Mouse (Mus musculus): ENCODE data around the gene Sprn.

DNA sequence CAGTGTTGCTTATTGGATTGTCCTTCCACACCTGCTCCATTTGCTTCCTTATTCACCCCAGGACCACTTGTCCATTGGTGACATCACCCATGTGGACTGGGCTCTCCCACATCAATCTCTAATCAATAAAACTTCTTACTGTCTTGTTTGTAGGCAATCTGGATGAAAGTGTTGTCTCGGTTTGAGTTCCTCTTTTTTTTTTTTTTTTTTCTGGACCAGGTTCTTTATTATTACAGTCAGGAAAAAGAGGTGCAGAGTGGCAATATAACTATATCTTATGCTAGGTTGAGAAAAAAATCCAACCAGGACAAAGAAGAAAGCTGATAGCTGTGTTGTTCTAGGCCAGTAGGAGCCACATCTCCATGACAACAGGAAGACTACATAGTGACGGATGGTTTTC is 26.0 kb upstream of the Sprn start:
- no peak for TF ChIP-seq CTCF (conservative IDR thresholded peaks at IDR 0.05; ENCODE audit: low read length)
- TF ChIP-seq NANOG (IDR thresholded peaks at IDR 0.05; ENCODE audit: borderline replicate concordance, low read length) = no peak

Measured in E14TG2a.4 (cell line).